Mouse (Mus musculus): Measurements from ENCODE around the gene Syngr1. TPM values are rescaled to one million over a fixed set of nuclear protein-coding genes. Genes with fewer than 3 reads are reported as not detected.

Gene Syngr1
- total RNA-seq, 2 experiments from 2014 or later: 387 to 409 TPM

- no peak for DNase-seq (ENCODE audit: extremely low spot score in 1 of 2, low spot score in 1 of 2)
Observed at GRCm38 (mm10) chr15:80069171-80069570, 22.0 kb upstream of the Syngr1 start.

GRCm38 (mm10) chr15:80070095-80070644, 21.0 kb upstream of the Syngr1 start:
- no peak for DNase-seq (ENCODE audit: extremely low spot score in 1 of 2, low spot score in 1 of 2)

GRCm38 (mm10) chr15:80071951-80072437, 19.1 kb upstream of the Syngr1 start:
- no peak for DNase-seq (ENCODE audit: extremely low spot score in 1 of 2, low spot score in 1 of 2)

- no peak for DNase-seq (ENCODE audit: extremely low spot score in 1 of 2, low spot score in 1 of 2)
Observed at GRCm38 (mm10) chr15:80072579-80073255, 18.4 kb upstream of the Syngr1 start.

- DNase-seq (ENCODE audit: extremely low spot score in 1 of 2, low spot score in 1 of 2): no peak
Observed at GRCm38 (mm10) chr15:80073256-80073621, 17.9 kb upstream of the Syngr1 start.

- no peak for DNase-seq (ENCODE audit: extremely low spot score in 1 of 2, low spot score in 1 of 2)
Observed at GRCm38 (mm10) chr15:80074663-80075373, 16.3 kb upstream of the Syngr1 start.

GRCm38 (mm10) chr15:80075374-80075694, 15.8 kb upstream of the Syngr1 start:
- DNase-seq (ENCODE audit: extremely low spot score in 1 of 2, low spot score in 1 of 2): no peak

- no peak for DNase-seq (ENCODE audit: extremely low spot score in 1 of 2, low spot score in 1 of 2)
Observed at GRCm38 (mm10) chr15:80075733-80076337, 15.3 kb upstream of the Syngr1 start.

GRCm38 (mm10) chr15:80076338-80077136, 14.6 kb upstream of the Syngr1 start:
- DNase-seq (ENCODE audit: extremely low spot score in 1 of 2, low spot score in 1 of 2): peak in 1 of 2 experiments; percentile 83

GRCm38 (mm10) chr15:80078058-80078814, 12.9 kb upstream of the Syngr1 start:
- DNase-seq (ENCODE audit: extremely low spot score in 1 of 2, low spot score in 1 of 2): no peak

GRCm38 (mm10) chr15:80079129-80079668, 11.9 kb upstream of the Syngr1 start:
- DNase-seq (ENCODE audit: extremely low spot score in 1 of 2, low spot score in 1 of 2): no peak

GRCm38 (mm10) chr15:80079954-80080353, 11.2 kb upstream of the Syngr1 start:
- DNase-seq (ENCODE audit: extremely low spot score in 1 of 2, low spot score in 1 of 2): no peak

GRCm38 (mm10) chr15:80080711-80081615, 10.2 kb upstream of the Syngr1 start:
- DNase-seq (ENCODE audit: extremely low spot score in 1 of 2, low spot score in 1 of 2): no peak

GRCm38 (mm10) chr15:80081801-80082546, 9.2 kb upstream of the Syngr1 start:
- no peak for DNase-seq (ENCODE audit: extremely low spot score in 1 of 2, low spot score in 1 of 2)

GRCm38 (mm10) chr15:80082661-80083275, 8.4 kb upstream of the Syngr1 start:
- no peak for DNase-seq (ENCODE audit: extremely low spot score in 1 of 2, low spot score in 1 of 2)

GRCm38 (mm10) chr15:80083276-80083731, 7.8 kb upstream of the Syngr1 start:
- peak; percentile 91 to 94 for DNase-seq (ENCODE audit: extremely low spot score in 1 of 2, low spot score in 1 of 2)

- DNase-seq (ENCODE audit: extremely low spot score in 1 of 2, low spot score in 1 of 2): no peak
Observed at GRCm38 (mm10) chr15:80083740-80084139, 7.4 kb upstream of the Syngr1 start.

Measured in layer of hippocampus, postnatal 25 days (tissue).